Mouse (Mus musculus) forebrain, embryonic 11.5 days (tissue): Measurements from ENCODE around the gene Stoml3. TPM values are rescaled to one million over a fixed set of nuclear protein-coding genes. Genes with fewer than 3 reads are reported as not detected.

Experiments used
- ATAC-seq: fragments of 200-750 bp; cut with Nextera tagmentation; replicated peaks from 2 replicates; pipeline ENCODE4 v1.8.0; 2017; ENCODE audit warnings: moderate TSS enrichment; ENCODE audit not compliant: low FRiP score
- DNase-seq: peaks from one replicate; pipeline ENCODE4 v3.0.0-alpha.2; 2017; ENCODE audit warnings: low spot score
- H3K27ac ChIP-seq: fragments of 300-500 bp; sonication (generic); 2 replicates; pipeline ENCODE4 v1.5.1; 2014; ENCODE audit warnings: low read depth, low read length
- H3K27me3 ChIP-seq: fragments of 300-500 bp; sonication (generic); 2 replicates; pipeline ENCODE4 v1.6.1; 2014; ENCODE audit warnings: mild to moderate bottlenecking, low read length, mixed read lengths; ENCODE audit not compliant: control insufficient read depth, insufficient read depth
- H3K36me3 ChIP-seq: fragments of 300-500 bp; sonication (generic); 2 replicates; pipeline ENCODE4 v1.6.1; 2014; ENCODE audit warnings: mild to moderate bottlenecking, low read length, moderate library complexity, mixed read lengths; ENCODE audit not compliant: control insufficient read depth, insufficient read depth
- H3K4me1 ChIP-seq: fragments of 300-500 bp; sonication (generic); replicated peaks from 2 replicates; pipeline ENCODE4 v1.6.1; 2014; ENCODE audit warnings: low read length, mixed read lengths; ENCODE audit not compliant: control insufficient read depth, insufficient read depth
- H3K4me2 ChIP-seq: fragments of 300-500 bp; sonication (generic); 2 replicates; pipeline ENCODE4 v1.6.1; 2014; ENCODE audit warnings: low read depth, mild to moderate bottlenecking, low read length, moderate library complexity, mixed read lengths; ENCODE audit not compliant: severe bottlenecking
- H3K4me3 ChIP-seq: fragments of 300-500 bp; sonication (generic); 2 replicates; pipeline ENCODE4 v1.5.1; 2014; ENCODE audit warnings: low read depth, low read length
- H3K9ac ChIP-seq: fragments of 300-500 bp; sonication (generic); 2 replicates; pipeline ENCODE4 v1.6.1; 2014; ENCODE audit warnings: low read length
- H3K9me3 ChIP-seq: fragments of 300-500 bp; sonication (generic); 2 replicates; pipeline ENCODE4 v1.6.1; 2016; ENCODE audit warnings: low read length, mixed read lengths; ENCODE audit not compliant: control insufficient read depth
- WGBS: fragments of 180-500 bp; shearing (Covaris S2); extraction: QIAGEN DNeasy Blood & Tissue Kit; methylation state at CpG from one replicate; pipeline ENCODE4 v1.1.7; 2014; 5-methylcytosine and 5-hydroxymethylcytosine counted together
- polyA plus RNA-seq: library from polyadenylated mRNA; unstranded; fragments of >200 nt; fragmentation: Nextera tagmentation; extraction: Ambion mirVana; gene quantifications from 2 replicates; pipeline ENCODE4 v1.2.1, GENCODE M21; 2014

The Stoml3 gene
- polyA plus RNA-seq = not detected in 2 replicates

DNA sequence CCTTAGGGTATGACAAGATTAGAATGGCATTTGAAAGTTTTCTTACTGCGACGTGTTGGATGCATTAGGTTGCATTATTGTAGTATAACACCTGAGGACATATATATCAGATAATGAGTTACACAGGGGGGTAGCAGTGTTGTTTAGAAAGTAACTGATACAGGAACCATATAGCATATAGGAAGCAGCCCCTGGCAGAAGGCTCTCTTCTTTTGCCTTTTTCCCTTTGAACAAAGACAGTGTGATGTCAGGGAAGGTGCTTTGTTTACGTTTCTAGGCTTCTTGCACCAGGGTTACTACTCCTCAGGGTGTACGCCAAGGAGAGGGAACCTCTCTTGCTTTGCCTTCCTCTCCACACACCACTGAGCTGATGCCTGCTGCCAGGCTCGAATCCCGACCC, at the start of gene Stoml3:
Gene Stoml3, plus strand, starts transcription at position 301 of the 400 bp plus-strand sequence.
- DNase-seq (no peak), ATAC-seq (no peak)
- Histone ChIP-seq H3K9me3 (no peaks in the 10 kb centered on the region), H3K9ac (no peak within 1 kb of the TSS), H3K36me3 (no peaks in the 10 kb centered on the region), H3K27me3 (no peaks in the 10 kb centered on the region), H3K4me2 (no peak within 1 kb of the TSS), H3K27ac (no peak within 1 kb of the TSS), H3K4me3 (no peak within 1 kb of the TSS), H3K4me1 (no peaks in the 10 kb centered on the region)
- 78% methylated on average over 6 of the region's 6 CpGs for WGBS

- ATAC-seq (no peak), DNase-seq (no peak)
- Histone ChIP-seq H3K9ac (no peak overlapping the region), H3K27ac (no peak overlapping the region), H3K9me3 (no peaks in the 10 kb centered on the region), H3K4me3 (no peak overlapping the region), H3K4me2 (no peak overlapping the region), H3K36me3 (no peaks in the 10 kb centered on the region), H3K27me3 (no peaks in the 10 kb centered on the region), H3K4me1 (no peaks in the 10 kb centered on the region)
- WGBS = 81% methylated on average over 5 of the region's 5 CpGs
Observed at GRCm38 (mm10) chr3:53445540-53445939, 42.9 kb upstream of the Stoml3 start.

- no peak overlapping the region for H3K27ac ChIP-seq
- DNase-seq = no peak
- no peak overlapping the region for H3K4me2 ChIP-seq
- H3K9ac ChIP-seq = no peak overlapping the region
- H3K9me3 ChIP-seq = no peaks in the 10 kb centered on the region
- no peak for ATAC-seq
- no peaks in the 10 kb centered on the region for H3K4me1 ChIP-seq
- WGBS = 77% methylated on average over 3 of the region's 3 CpGs
- H3K4me3 ChIP-seq = no peak overlapping the region
- H3K36me3 ChIP-seq = no peaks in the 10 kb centered on the region; the same call in 1 of the 2 replicates
- H3K27me3 ChIP-seq = no peaks in the 10 kb centered on the region
Observed at GRCm38 (mm10) chr3:53446801-53447200, 41.7 kb upstream of the Stoml3 start.

- Histone ChIP-seq H3K4me1 (no peaks in the 10 kb centered on the region), H3K4me2 (no peak overlapping the region), H3K9me3 (no peaks in the 10 kb centered on the region), H3K9ac (no peak overlapping the region), H3K27me3 (no peaks in the 10 kb centered on the region), H3K36me3 (no peaks in the 10 kb centered on the region; the same call in 1 of the 2 replicates), H3K4me3 (no peak overlapping the region), H3K27ac (no peak overlapping the region)
- peak; percentile 25 for DNase-seq
- 36% methylated on average over 2 of the region's 2 CpGs for WGBS
- 0 out of 2 replicates have a peak, but pooled peaks have one; percentile 21 for ATAC-seq
Observed at GRCm38 (mm10) chr3:53448208-53448607, 40.2 kb upstream of the Stoml3 start.

DNA sequence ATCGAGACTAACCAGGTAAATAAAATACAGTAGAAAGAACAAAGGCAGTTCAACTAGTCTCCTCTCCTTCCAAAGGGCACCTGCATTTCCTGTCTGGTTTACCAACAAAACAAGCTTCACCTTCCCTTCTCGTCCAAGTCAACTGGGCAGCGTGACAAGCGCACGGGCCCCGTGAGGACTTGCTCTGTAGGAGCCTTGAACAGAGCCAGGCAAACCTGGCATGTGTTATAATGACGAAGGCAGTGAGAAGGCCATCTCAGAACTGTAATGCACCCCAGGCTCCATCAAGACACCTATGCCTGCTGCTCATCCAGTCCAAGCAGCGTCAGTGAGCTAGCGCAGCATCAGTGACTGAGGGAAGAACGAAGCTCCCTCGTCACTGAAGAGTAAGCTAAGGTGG, 37.8 kb upstream of the Stoml3 start:
- no peaks in the 10 kb centered on the region; the same call in 1 of the 2 replicates for H3K36me3 ChIP-seq
- no peaks in the 10 kb centered on the region for H3K9me3 ChIP-seq
- H3K4me1 ChIP-seq = no peaks in the 10 kb centered on the region
- H3K27me3 ChIP-seq = no peaks in the 10 kb centered on the region
- DNase-seq = no peak
- WGBS = 92% methylated on average over 11 of the region's 11 CpGs
- H3K9ac ChIP-seq = no peak overlapping the region
- no peak overlapping the region for H3K4me3 ChIP-seq
- no peak overlapping the region for H3K27ac ChIP-seq
- no peak for ATAC-seq
- H3K4me2 ChIP-seq = no peak overlapping the region

DNA sequence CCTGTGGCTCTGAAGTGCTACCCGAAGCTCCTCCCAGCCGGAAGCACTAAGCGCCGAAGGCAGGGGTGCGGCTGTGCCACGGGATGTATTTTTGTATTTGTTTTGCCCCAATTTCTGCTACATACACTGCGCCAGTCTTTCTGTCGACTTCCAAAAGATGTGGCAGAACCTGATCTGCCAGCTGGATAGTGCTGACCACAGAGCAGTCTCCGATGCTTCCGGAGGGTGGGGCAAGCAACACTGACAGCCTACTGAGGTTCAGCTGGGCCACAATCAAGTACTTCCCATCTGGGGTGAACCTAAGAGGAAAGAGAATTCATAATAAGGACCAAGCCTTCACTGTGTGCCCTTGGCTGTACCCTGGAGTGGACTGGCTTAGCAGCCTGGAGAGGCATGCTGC, 36.1 kb upstream of the Stoml3 start:
- Histone ChIP-seq H3K9me3 (no peaks in the 10 kb centered on the region), H3K27me3 (no peaks in the 10 kb centered on the region), H3K27ac (no peak overlapping the region), H3K4me1 (no peaks in the 10 kb centered on the region), H3K9ac (no peak overlapping the region), H3K4me2 (no peak overlapping the region), H3K36me3 (no peaks in the 10 kb centered on the region; the same call in 1 of the 2 replicates), H3K4me3 (no peak overlapping the region)
- ATAC-seq (no peak), DNase-seq (no peak)
- 91% methylated on average over 10 of the region's 10 CpGs for WGBS

GRCm38 (mm10) chr3:53453346-53453745, 35.1 kb upstream of the Stoml3 start:
- H3K36me3 ChIP-seq = no peaks in the 10 kb centered on the region; the same call in 1 of the 2 replicates
- no peaks in the 10 kb centered on the region for H3K9me3 ChIP-seq
- 91% methylated on average over 7 of the region's 7 CpGs for WGBS

GRCm38 (mm10) chr3:53454005-53454404, 34.4 kb upstream of the Stoml3 start:
- Histone ChIP-seq H3K27ac (no peak overlapping the region), H3K9ac (no peak overlapping the region), H3K4me1 (no peaks in the 10 kb centered on the region), H3K36me3 (no peaks in the 10 kb centered on the region; the same call in 1 of the 2 replicates), H3K4me3 (no peak overlapping the region), H3K9me3 (no peaks in the 10 kb centered on the region), H3K4me2 (no peak overlapping the region), H3K27me3 (no peaks in the 10 kb centered on the region)
- DNase-seq (no peak), ATAC-seq (no peak)
- WGBS = 92% methylated on average over 6 of the region's 6 CpGs

More at GRCm38 (mm10) chr3:53453346-53453745, 35.1 kb upstream of the Stoml3 start:
- Histone ChIP-seq H3K27me3 (no peaks in the 10 kb centered on the region), H3K4me3 (no peak overlapping the region), H3K4me1 (no peaks in the 10 kb centered on the region), H3K27ac (no peak overlapping the region), H3K9ac (no peak overlapping the region), H3K4me2 (no peak overlapping the region)
- DNase-seq (no peak), ATAC-seq (no peak)

DNA sequence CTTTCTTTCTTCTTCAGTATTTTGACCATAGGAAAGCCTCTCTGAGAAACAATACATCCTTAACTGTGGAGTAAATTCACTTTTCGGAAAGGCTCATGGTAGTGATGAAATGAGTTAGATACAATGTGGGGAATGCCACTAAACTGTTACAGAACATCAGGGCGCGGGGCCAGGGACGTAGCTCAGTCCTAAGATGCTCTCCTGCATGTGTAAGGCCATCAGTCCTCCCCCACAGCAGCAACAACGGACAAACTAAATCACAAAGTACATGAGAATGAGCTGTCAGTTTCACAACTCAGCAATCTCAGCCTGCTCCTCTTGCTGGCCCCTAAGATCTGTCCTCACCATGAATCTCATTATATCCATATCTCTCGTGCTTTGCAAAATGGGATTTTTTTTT, 33.9 kb upstream of the Stoml3 start:
- no peak overlapping the region for H3K9ac ChIP-seq
- H3K4me2 ChIP-seq = no peak overlapping the region
- no peaks in the 10 kb centered on the region for H3K4me1 ChIP-seq
- H3K36me3 ChIP-seq = no peaks in the 10 kb centered on the region; the same call in 1 of the 2 replicates
- ATAC-seq (no peak), DNase-seq (no peak)
- no peaks in the 10 kb centered on the region for H3K27me3 ChIP-seq
- WGBS = 91% methylated on average over 6 of the region's 6 CpGs
- no peak overlapping the region for H3K27ac ChIP-seq
- H3K9me3 ChIP-seq = no peaks in the 10 kb centered on the region
- H3K4me3 ChIP-seq = no peak overlapping the region
